ENCODE assay signal across 13 mouse cellular contexts in the genomic region with DNA sequence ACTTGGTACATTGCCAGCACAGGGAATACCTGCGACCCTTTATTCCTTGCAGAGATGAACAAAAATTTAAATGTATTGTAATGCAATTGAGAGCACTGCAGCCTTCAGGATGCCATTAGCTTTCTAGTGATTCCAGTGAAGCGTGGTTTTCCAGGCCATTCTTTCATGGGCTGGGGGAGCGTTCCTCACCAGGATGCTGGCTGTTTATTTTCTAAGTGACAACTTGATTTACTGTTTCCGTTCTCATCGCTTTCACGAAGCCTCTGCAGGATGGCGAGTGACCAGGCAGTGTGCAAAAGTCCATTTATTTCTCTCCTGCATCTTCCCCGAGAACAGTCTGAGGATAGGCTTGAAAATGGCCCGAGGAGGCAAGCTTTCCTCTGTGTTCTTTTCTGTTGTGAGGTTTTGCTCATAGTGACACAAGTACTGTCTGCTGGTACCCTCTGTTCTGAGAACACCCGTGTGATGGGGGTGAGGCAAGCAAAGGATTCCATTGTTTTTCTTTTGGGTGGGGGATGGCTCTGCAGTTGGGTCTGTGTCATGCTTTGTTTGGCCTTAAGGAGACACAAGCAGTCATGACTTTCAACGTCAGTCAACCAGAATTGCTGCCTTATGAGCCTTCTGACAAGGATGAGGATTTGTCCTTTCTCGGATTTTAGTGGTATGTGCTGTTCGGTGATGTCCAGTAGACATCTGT.
A peak's percentile ranks its signal among the peaks of the same experiment; 100 is the strongest.
DNase-seq lines count a peak whose midpoint lies in the region; ATAC-seq lines count a peak whose summit lies in the region.
"Had no signal": no experiment of that assay in that cellular context is flagged by ENCODE, and none has a peak within 500 bp of the region (broad histone marks: within the 10 kb centered on the region; RNA-seq: fewer than 3 reads in every experiment).

No protein-coding gene starts in this region.

- H3K4me3 ChIP-seq in midbrain, embryonic 13.5 days (replicated peaks), result no peak overlapping the region
- H3K4me3 ChIP-seq in midbrain, embryonic 14.5 days (replicated peaks; ENCODE audit: low read depth, low read length), result no peak overlapping the region
- no peak overlapping the region for H3K4me3 ChIP-seq in hindbrain, embryonic 12.5 days
- H3K4me3 ChIP-seq: limb, embryonic 15.5 days had no signal

- no peak for DNase-seq in midbrain, embryonic 14.5 days
- peak; percentile 6 to 8 for DNase-seq in kidney, postnatal 36 days
- DNase-seq in retina, postnatal 1 day, result peak; percentile 70
- DNase-seq in spleen, postnatal 10 days (ENCODE audit: low spot score in 2 of 2), result no peak
- DNase-seq in heart, postnatal 25 days (ENCODE audit: low spot score), result no peak
- DNase-seq: cerebellum, adult 9-10 months; heart, postnatal 36 days; layer of hippocampus, postnatal 36 days; thymus, adult 18-20 months had no signal

- H3K4me2 ChIP-seq in midbrain, embryonic 13.5 days (replicated peaks), result no peak overlapping the region
- H3K4me2 ChIP-seq in midbrain, embryonic 14.5 days (ENCODE audit: low read length), result no peak overlapping the region
- no peak overlapping the region for H3K4me2 ChIP-seq in hindbrain, embryonic 12.5 days (replicated peaks)
- H3K4me2 ChIP-seq: limb, embryonic 15.5 days had no signal

- H3K9ac ChIP-seq in midbrain, embryonic 13.5 days (replicated peaks), result no peak overlapping the region
- H3K9ac ChIP-seq in midbrain, embryonic 14.5 days (replicated peaks; ENCODE audit: low read length), result no peak overlapping the region
- H3K9ac ChIP-seq in hindbrain, embryonic 12.5 days, result no peak overlapping the region
- H3K9ac ChIP-seq: limb, embryonic 15.5 days had no signal

- peaks cover 16% of the 10 kb centered on the region for H3K4me1 ChIP-seq in midbrain, embryonic 13.5 days (replicated peaks)
- H3K4me1 ChIP-seq in midbrain, embryonic 14.5 days (ENCODE audit: control insufficient read depth, insufficient read depth, low read length), result peaks cover 16% of the 10 kb centered on the region; the same call in 1 of the 2 replicates
- peaks cover 20% of the 10 kb centered on the region for H3K4me1 ChIP-seq in hindbrain, embryonic 12.5 days
- H3K4me1 ChIP-seq: limb, embryonic 15.5 days had no signal

- H3K36me3 ChIP-seq in midbrain, embryonic 13.5 days, result no peaks in the 10 kb centered on the region
- H3K36me3 ChIP-seq in midbrain, embryonic 14.5 days (ENCODE audit: control insufficient read depth, insufficient read depth, low read length), result no peaks in the 10 kb centered on the region
- no peaks in the 10 kb centered on the region for H3K36me3 ChIP-seq in hindbrain, embryonic 12.5 days
- H3K36me3 ChIP-seq: limb, embryonic 15.5 days had no signal

- WGBS in midbrain, embryonic 13.5 days, result 64% methylated on average over 13 of the region's 13 CpGs
- WGBS in midbrain, embryonic 14.5 days, result 61% methylated on average over 13 of the region's 13 CpGs
- 37% methylated on average over 13 of the region's 13 CpGs for WGBS in hindbrain, embryonic 12.5 days

- intact Hi-C loops in heart, postnatal 25 days (cut with DNase I), result no loop called here

- H3K27me3 ChIP-seq in midbrain, embryonic 13.5 days, result no peaks in the 10 kb centered on the region
- H3K27me3 ChIP-seq in midbrain, embryonic 14.5 days (ENCODE audit: control insufficient read depth, insufficient read depth, low read length), result no peaks in the 10 kb centered on the region
- H3K27me3 ChIP-seq in hindbrain, embryonic 12.5 days, result no peaks in the 10 kb centered on the region
- H3K27me3 ChIP-seq: limb, embryonic 15.5 days had no signal

- ATAC-seq in midbrain, embryonic 13.5 days, result no peak
- no peak for ATAC-seq in midbrain, embryonic 14.5 days (ENCODE audit: low FRiP score, low TSS enrichment)
- ATAC-seq in hindbrain, embryonic 12.5 days (ENCODE audit: low FRiP score), result peak; percentile 33; the same call in 1 of the 2 replicates
- ATAC-seq in megakaryocyte, adult 5-6 weeks (ENCODE audit: poor library complexity, severe bottlenecking), result no peak

- H3K9me3 ChIP-seq in midbrain, embryonic 13.5 days, result no peaks in the 10 kb centered on the region
- no peaks in the 10 kb centered on the region for H3K9me3 ChIP-seq in midbrain, embryonic 14.5 days (ENCODE audit: control insufficient read depth, low read length)
- H3K9me3 ChIP-seq in hindbrain, embryonic 12.5 days (replicated peaks), result no peaks in the 10 kb centered on the region
- H3K9me3 ChIP-seq: limb, embryonic 15.5 days had no signal

- H3K27ac ChIP-seq in midbrain, embryonic 13.5 days, result peak overlapping the region; percentile 25
- no peak overlapping the region; the same call in 1 of the 2 replicates for H3K27ac ChIP-seq in midbrain, embryonic 14.5 days (replicated peaks; ENCODE audit: low read depth, low read length)
- H3K27ac ChIP-seq in hindbrain, embryonic 12.5 days, result peak overlapping the region; percentile 76
- H3K27ac ChIP-seq: limb, embryonic 15.5 days had no signal

Comparison
In these comparisons a context has a peak if more than half of its experiments do, and no peak if none do; other contexts are left out.
1. DNase-seq: peak in kidney, postnatal 36 days (2 of 2) and retina, postnatal 1 day (single experiment); none in midbrain, embryonic 14.5 days (single experiment), spleen, postnatal 10 days (0 of 2) and heart, postnatal 25 days (single experiment).